Comparison of ENCODE assay signal across 22 mouse cellular contexts in genomic region chr4:124563371-124563770, GRCm38 (mm10). TPM values are rescaled to one million over a fixed set of nuclear protein-coding genes. Genes with fewer than 3 reads are reported as not detected.
DNase-seq lines count a peak whose midpoint lies in the region; ATAC-seq lines count a peak whose summit lies in the region.
"Had no signal": no experiment of that assay in that cellular context is flagged by ENCODE, and none has a peak within 500 bp of the region (broad histone marks: within the 10 kb centered on the region; RNA-seq: fewer than 3 reads in every experiment).

No protein-coding gene starts in this region.

- peaks cover 26% of the 10 kb centered on the region for H3K4me1 ChIP-seq in forebrain, embryonic 13.5 days
- 0 out of 2 replicates have a peak, but pooled peaks cover 2% of the 10 kb centered on the region for H3K4me1 ChIP-seq in forebrain, embryonic 11.5 days (replicated peaks; ENCODE audit: control insufficient read depth, insufficient read depth, low read length)

- DNase-seq in forebrain, embryonic 11.5 days (ENCODE audit: low spot score) = no peak
- DNase-seq in frontal cortex, adult 2 months (ENCODE audit: extremely low spot score in 1 of 2, low spot score in 1 of 2) = no peak
- no peak for DNase-seq in urinary bladder, postnatal 4 days (ENCODE audit: low spot score in 2 of 2)
- DNase-seq: adrenal gland, adult 2 months; adrenal gland, postnatal 10 days; adrenal gland, postnatal 25 days; cerebellum, adult 11 months; cerebellum, adult 18-20 months; cerebellum, adult 8-10 months; cerebellum, adult 9-11 months had no signal

- no peak overlapping the region for H3K4me3 ChIP-seq in forebrain, embryonic 13.5 days
- no peak overlapping the region for H3K4me3 ChIP-seq in forebrain, embryonic 11.5 days (ENCODE audit: low read depth, low read length)
- H3K4me3 ChIP-seq: embryonic facial prominence, embryonic 10.5 days; embryonic facial prominence, embryonic 12.5 days; forebrain, embryonic 12.5 days; forebrain, embryonic 15.5 days had no signal

- 0 out of 2 replicates have a peak overlapping the region, but pooled peaks have one; percentile 31 for H3K27ac ChIP-seq in forebrain, embryonic 13.5 days
- no peak overlapping the region for H3K27ac ChIP-seq in forebrain, embryonic 11.5 days (ENCODE audit: low read depth, low read length)
- H3K27ac ChIP-seq: embryonic facial prominence, embryonic 10.5 days; embryonic facial prominence, embryonic 12.5 days had no signal

- no peaks in the 10 kb centered on the region; the same call in none of the 2 replicates for H3K27me3 ChIP-seq in forebrain, embryonic 13.5 days
- H3K27me3 ChIP-seq in forebrain, embryonic 11.5 days (ENCODE audit: control insufficient read depth, insufficient read depth, low read length) = no peaks in the 10 kb centered on the region
- H3K27me3 ChIP-seq: forebrain, embryonic 15.5 days had no signal

- H3K9me3 ChIP-seq in forebrain, embryonic 13.5 days (replicated peaks) = no peaks in the 10 kb centered on the region
- no peaks in the 10 kb centered on the region for H3K9me3 ChIP-seq in forebrain, embryonic 11.5 days (ENCODE audit: control insufficient read depth, low read length)
- H3K9me3 ChIP-seq: embryonic facial prominence, embryonic 10.5 days; embryonic facial prominence, embryonic 12.5 days; forebrain, embryonic 12.5 days; forebrain, embryonic 15.5 days had no signal

- 0 out of 2 replicates have a peak, but pooled peaks have one; percentile 16 for ATAC-seq in forebrain, embryonic 13.5 days
- ATAC-seq in forebrain, embryonic 11.5 days (replicated peaks; ENCODE audit: low FRiP score) = no peak
- peak; percentile 94 for ATAC-seq in granulocyte monocyte progenitor cell, adult 5-6 weeks (replicated peaks; ENCODE audit: poor library complexity, severe bottlenecking)
- peak; percentile 80 for ATAC-seq in megakaryocyte progenitor cell, adult 5-6 weeks (replicated peaks; ENCODE audit: poor library complexity)

- no peaks in the 10 kb centered on the region for H3K36me3 ChIP-seq in forebrain, embryonic 13.5 days (ENCODE audit: poor library complexity, severe bottlenecking)
- no peaks in the 10 kb centered on the region for H3K36me3 ChIP-seq in forebrain, embryonic 11.5 days (ENCODE audit: control insufficient read depth, insufficient read depth, low read length)
- H3K36me3 ChIP-seq: embryonic facial prominence, embryonic 10.5 days; embryonic facial prominence, embryonic 12.5 days; forebrain, embryonic 12.5 days; forebrain, embryonic 15.5 days had no signal

- no peak overlapping the region for H3K9ac ChIP-seq in forebrain, embryonic 13.5 days
- H3K9ac ChIP-seq in forebrain, embryonic 11.5 days (ENCODE audit: low read length) = no peak overlapping the region
- H3K9ac ChIP-seq: embryonic facial prominence, embryonic 12.5 days; forebrain, embryonic 15.5 days; forebrain, postnatal 0 days had no signal

- H3K4me2 ChIP-seq in forebrain, embryonic 13.5 days = no peak overlapping the region
- H3K4me2 ChIP-seq in forebrain, embryonic 11.5 days (ENCODE audit: low read depth, low read length, severe bottlenecking) = no peak overlapping the region
- H3K4me2 ChIP-seq: embryonic facial prominence, embryonic 12.5 days; forebrain, embryonic 12.5 days; forebrain, embryonic 15.5 days had no signal

- WGBS in forebrain, embryonic 13.5 days = 44% methylated on average over 2 of the region's 2 CpGs
- 42% methylated on average over 2 of the region's 2 CpGs for WGBS in forebrain, embryonic 11.5 days

RNA-seq across cellular contexts. Expression of gene 3100002H09Rik, which starts 47.2 kb away (rescaled TPM):
- 0.84 and 1.0 TPM in 2 replicates for polyA plus RNA-seq in forebrain, embryonic 13.5 days (2015; fragmentation: Nextera tagmentation; extraction: Ambion mirVana)
- 0.67 TPM in 1 of 2 replicates, not detected in the other for polyA plus RNA-seq in forebrain, embryonic 11.5 days (2014; fragmentation: Nextera tagmentation; extraction: Ambion mirVana)
- not detected in 2 replicates for total RNA-seq in granulocyte monocyte progenitor cell, adult 5-6 weeks (2014; fragmentation: Nextera tagmentation)
- not detected in 2 replicates for total RNA-seq in granulocyte monocyte progenitor cell, adult 5-6 weeks (2017)
- total RNA-seq in megakaryocyte progenitor cell, adult 5-6 weeks (2015) = not detected in 2 replicates
- not detected in 2 replicates for total RNA-seq in megakaryocyte progenitor cell, adult 5-6 weeks (2017)
- polyA plus RNA-seq in frontal cortex, adult 2 months (2012; rRNA removed) = 0.14 and 0.21 TPM in 2 replicates
- total RNA-seq: adrenal gland, adult 2 months; adrenal gland, postnatal 10 days; adrenal gland, postnatal 25 days; adrenal gland, postnatal 4 days; ES-E14; forebrain, postnatal 0 days; MEL had no signal
- polyA plus RNA-seq: adrenal gland, adult 2 months; C2C12; embryonic facial prominence, embryonic 12.5 days had no signal
